Mouse (Mus musculus): Measurements from ENCODE around the gene Bhlha15. TPM values are rescaled to one million over a fixed set of nuclear protein-coding genes. Genes with fewer than 3 reads are reported as not detected.

Bhlha15 gene
- polyA plus RNA-seq, 1 experiment, result 3.1 TPM

DNA sequence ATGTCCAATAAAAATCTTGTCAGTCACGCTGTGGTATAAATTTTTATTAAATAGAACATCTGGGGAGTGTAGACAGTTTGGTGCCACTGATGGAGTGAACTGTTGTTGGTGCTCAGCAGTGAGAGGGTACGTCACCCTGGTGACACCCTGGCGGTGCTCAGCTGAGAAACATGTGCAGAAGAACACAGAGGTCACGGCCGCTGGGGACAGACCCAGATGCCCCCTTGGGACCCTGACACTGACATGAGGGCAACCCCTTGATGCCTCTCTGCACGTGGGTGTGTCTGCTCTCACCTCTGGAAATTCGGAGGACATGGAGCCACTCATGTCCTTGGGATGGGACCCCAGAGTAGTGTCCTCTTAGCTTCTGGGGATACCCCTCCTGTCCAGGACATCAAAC is 4.3 kb downstream of the Bhlha15 start:
- TF ChIP-seq POLR2A (IDR thresholded peaks at IDR 0.05; ENCODE audit: insufficient read depth, low read length) (no peak), EP300 (IDR thresholded peaks at IDR 0.05; ENCODE audit: insufficient read depth, low read depth, low read length) (no peak), CTCF (IDR thresholded peaks at IDR 0.05; ENCODE audit: low read depth, low read length) (no peak)
- no peak overlapping the region for H3K4me3 ChIP-seq (ENCODE audit: low read depth, low read length)
- H3K27me3 ChIP-seq (ENCODE audit: control insufficient read depth, insufficient read depth, low read length, poor library complexity, severe bottlenecking), result no peaks in the 10 kb centered on the region
- H3K4me1 ChIP-seq (ENCODE audit: control insufficient read depth, insufficient read depth, low read length), result peaks cover 2% of the 10 kb centered on the region
- no peaks in the 10 kb centered on the region for H3K9me3 ChIP-seq (replicated peaks; ENCODE audit: control insufficient read depth, insufficient read depth, low read length, poor library complexity, severe bottlenecking)
- no peaks in the 10 kb centered on the region for H3K36me3 ChIP-seq (ENCODE audit: control insufficient read depth, insufficient read depth, low read length, poor library complexity, severe bottlenecking)
- H3K9ac ChIP-seq (ENCODE audit: low read depth, poor library complexity, severe bottlenecking), result no peak overlapping the region
- no peak overlapping the region for H3K27ac ChIP-seq (ENCODE audit: insufficient read depth, low read length)

GRCm38 (mm10) chr5:144195567-144195966 is 5.5 kb downstream of the Bhlha15 start:
- Histone ChIP-seq H3K4me3 (ENCODE audit: low read depth, low read length) (no peak overlapping the region), H3K9me3 (replicated peaks; ENCODE audit: control insufficient read depth, insufficient read depth, low read length, poor library complexity, severe bottlenecking) (no peaks in the 10 kb centered on the region), H3K27me3 (ENCODE audit: control insufficient read depth, insufficient read depth, low read length, poor library complexity, severe bottlenecking) (no peaks in the 10 kb centered on the region), H3K27ac (ENCODE audit: insufficient read depth, low read length) (no peak overlapping the region), H3K4me1 (ENCODE audit: control insufficient read depth, insufficient read depth, low read length) (peaks cover 2% of the 10 kb centered on the region), H3K9ac (ENCODE audit: low read depth, poor library complexity, severe bottlenecking) (no peak overlapping the region), H3K36me3 (ENCODE audit: control insufficient read depth, insufficient read depth, low read length, poor library complexity, severe bottlenecking) (no peaks in the 10 kb centered on the region)
- TF ChIP-seq CTCF (IDR thresholded peaks at IDR 0.05; ENCODE audit: low read depth, low read length) (no peak), EP300 (IDR thresholded peaks at IDR 0.05; ENCODE audit: insufficient read depth, low read depth, low read length) (no peak), POLR2A (IDR thresholded peaks at IDR 0.05; ENCODE audit: insufficient read depth, low read length) (no peak)

GRCm38 (mm10) chr5:144200616-144201015 is 10.5 kb downstream of the Bhlha15 start:
- no peak overlapping the region for H3K27ac ChIP-seq (ENCODE audit: insufficient read depth, low read length)
- no peak overlapping the region for H3K9ac ChIP-seq (ENCODE audit: low read depth, poor library complexity, severe bottlenecking)
- no peaks in the 10 kb centered on the region for H3K9me3 ChIP-seq (replicated peaks; ENCODE audit: control insufficient read depth, insufficient read depth, low read length, poor library complexity, severe bottlenecking)
- H3K4me3 ChIP-seq (ENCODE audit: low read depth, low read length), result no peak overlapping the region
- no peaks in the 10 kb centered on the region for H3K4me1 ChIP-seq (ENCODE audit: control insufficient read depth, insufficient read depth, low read length)
- no peak for TF ChIP-seq EP300 (IDR thresholded peaks at IDR 0.05; ENCODE audit: insufficient read depth, low read depth, low read length)
- no peak for TF ChIP-seq POLR2A (IDR thresholded peaks at IDR 0.05; ENCODE audit: insufficient read depth, low read length)
- TF ChIP-seq CTCF (IDR thresholded peaks at IDR 0.05; ENCODE audit: low read depth, low read length), result no peak
- H3K36me3 ChIP-seq (ENCODE audit: control insufficient read depth, insufficient read depth, low read length, poor library complexity, severe bottlenecking), result no peaks in the 10 kb centered on the region
- no peaks in the 10 kb centered on the region for H3K27me3 ChIP-seq (ENCODE audit: control insufficient read depth, insufficient read depth, low read length, poor library complexity, severe bottlenecking)

DNA sequence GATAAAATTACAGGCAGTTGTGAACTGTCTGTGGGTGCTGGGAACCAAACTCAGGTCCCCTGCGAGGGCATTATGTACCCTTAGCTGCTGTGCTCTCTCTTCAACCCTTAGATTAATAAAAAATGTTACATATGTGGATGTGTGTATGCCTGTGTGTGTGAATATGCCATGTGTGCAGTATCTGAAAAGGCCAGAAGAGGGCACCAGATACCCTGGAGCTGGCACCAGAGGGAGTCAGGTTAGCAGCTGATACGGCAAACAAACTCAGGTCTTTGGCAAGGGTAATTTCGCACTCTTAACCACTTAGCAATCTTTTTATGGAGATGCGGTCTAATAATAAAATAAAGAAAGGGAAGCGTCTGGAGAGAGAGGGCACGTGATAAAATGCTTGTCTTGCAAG is 12.3 kb downstream of the Bhlha15 start:
- Histone ChIP-seq H3K27ac (ENCODE audit: insufficient read depth, low read length) (no peak overlapping the region), H3K36me3 (ENCODE audit: control insufficient read depth, insufficient read depth, low read length, poor library complexity, severe bottlenecking) (no peaks in the 10 kb centered on the region), H3K4me1 (ENCODE audit: control insufficient read depth, insufficient read depth, low read length) (no peaks in the 10 kb centered on the region), H3K9me3 (replicated peaks; ENCODE audit: control insufficient read depth, insufficient read depth, low read length, poor library complexity, severe bottlenecking) (no peaks in the 10 kb centered on the region), H3K27me3 (ENCODE audit: control insufficient read depth, insufficient read depth, low read length, poor library complexity, severe bottlenecking) (no peaks in the 10 kb centered on the region), H3K4me3 (ENCODE audit: low read depth, low read length) (no peak overlapping the region), H3K9ac (ENCODE audit: low read depth, poor library complexity, severe bottlenecking) (no peak overlapping the region)
- no peak for TF ChIP-seq EP300 (IDR thresholded peaks at IDR 0.05; ENCODE audit: insufficient read depth, low read depth, low read length)
- TF ChIP-seq CTCF (IDR thresholded peaks at IDR 0.05; ENCODE audit: low read depth, low read length), result peak; percentile 34

- Histone ChIP-seq H3K36me3 (ENCODE audit: control insufficient read depth, insufficient read depth, low read length, poor library complexity, severe bottlenecking) (no peaks in the 10 kb centered on the region), H3K9me3 (replicated peaks; ENCODE audit: control insufficient read depth, insufficient read depth, low read length, poor library complexity, severe bottlenecking) (no peaks in the 10 kb centered on the region), H3K27ac (ENCODE audit: insufficient read depth, low read length) (no peak overlapping the region), H3K27me3 (ENCODE audit: control insufficient read depth, insufficient read depth, low read length, poor library complexity, severe bottlenecking) (no peaks in the 10 kb centered on the region), H3K9ac (ENCODE audit: low read depth, poor library complexity, severe bottlenecking) (no peak overlapping the region), H3K4me1 (ENCODE audit: control insufficient read depth, insufficient read depth, low read length) (no peaks in the 10 kb centered on the region), H3K4me3 (ENCODE audit: low read depth, low read length) (no peak overlapping the region)
- TF ChIP-seq POLR2A (IDR thresholded peaks at IDR 0.05; ENCODE audit: insufficient read depth, low read length) (no peak), EP300 (IDR thresholded peaks at IDR 0.05; ENCODE audit: insufficient read depth, low read depth, low read length) (no peak), CTCF (IDR thresholded peaks at IDR 0.05; ENCODE audit: low read depth, low read length) (no peak)
Observed at GRCm38 (mm10) chr5:144203398-144203959, 13.4 kb downstream of the Bhlha15 start.

- TF ChIP-seq CTCF (IDR thresholded peaks at IDR 0.05; ENCODE audit: low read depth, low read length) (no peak), EP300 (IDR thresholded peaks at IDR 0.05; ENCODE audit: insufficient read depth, low read depth, low read length) (no peak), POLR2A (IDR thresholded peaks at IDR 0.05; ENCODE audit: insufficient read depth, low read length) (no peak)
- Histone ChIP-seq H3K4me1 (ENCODE audit: control insufficient read depth, insufficient read depth, low read length) (no peaks in the 10 kb centered on the region), H3K27ac (ENCODE audit: insufficient read depth, low read length) (no peak overlapping the region), H3K27me3 (ENCODE audit: control insufficient read depth, insufficient read depth, low read length, poor library complexity, severe bottlenecking) (no peaks in the 10 kb centered on the region), H3K9ac (ENCODE audit: low read depth, poor library complexity, severe bottlenecking) (no peak overlapping the region), H3K36me3 (ENCODE audit: control insufficient read depth, insufficient read depth, low read length, poor library complexity, severe bottlenecking) (no peaks in the 10 kb centered on the region), H3K9me3 (replicated peaks; ENCODE audit: control insufficient read depth, insufficient read depth, low read length, poor library complexity, severe bottlenecking) (no peaks in the 10 kb centered on the region), H3K4me3 (ENCODE audit: low read depth, low read length) (no peak overlapping the region)
Observed at GRCm38 (mm10) chr5:144204303-144204702, 14.2 kb downstream of the Bhlha15 start.

Measured in ES-Bruce4 (cell line).